Mouse (Mus musculus) kidney, adult 9 months (tissue): ENCODE measurements around the gene Ggcx.
"Not testable (repeated sequence)": the region's sequence is repeated elsewhere in the genome, so short reads cannot be mapped to it uniquely, and the experiment has no call there.

Source experiments
- DNase-seq: peaks from one replicate; pipeline ENCODE4 v3.0.0; 2022

Ggcx gene

DNA sequence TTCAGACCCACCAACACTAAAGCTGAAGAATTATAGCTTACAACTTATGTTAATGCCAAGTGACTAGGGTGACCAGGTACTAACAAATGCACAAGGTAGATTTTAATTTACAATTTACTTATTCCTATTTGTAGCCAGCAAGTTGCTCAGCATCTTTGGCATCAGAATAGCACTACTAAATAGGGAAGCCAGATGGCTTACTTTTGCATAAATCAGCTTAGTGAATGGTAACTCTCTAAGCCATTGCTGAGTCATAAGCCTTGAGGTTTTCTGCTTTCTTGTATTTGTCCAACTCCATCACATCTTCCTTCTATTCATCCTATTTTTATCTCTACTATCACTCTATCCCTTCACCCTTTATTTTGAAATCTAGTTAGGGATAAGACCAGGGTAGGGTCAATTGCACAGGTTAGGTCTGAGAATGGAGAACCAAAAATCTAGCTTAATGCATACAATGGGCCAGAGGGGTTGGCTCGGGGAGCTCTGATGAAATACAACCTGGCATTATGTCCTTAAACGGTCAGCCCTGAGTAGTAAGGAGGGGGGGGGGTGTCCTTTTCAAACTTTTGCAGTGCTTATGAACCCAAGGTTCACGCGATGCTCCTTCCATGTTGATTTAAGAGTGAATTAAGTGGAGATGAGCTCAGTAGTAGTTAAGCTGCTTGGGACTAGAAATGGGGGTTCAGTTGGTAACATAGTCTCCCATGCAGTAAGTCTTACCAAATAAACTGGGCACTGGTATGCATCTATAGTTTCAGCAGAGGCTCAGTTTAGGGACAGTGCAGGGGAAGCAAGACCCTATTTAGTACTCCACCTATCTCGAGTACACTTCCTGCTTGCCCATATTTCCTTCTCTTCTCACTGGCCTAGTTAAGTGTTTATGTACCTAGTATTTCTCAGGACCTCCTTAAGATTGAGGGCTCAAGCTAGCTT is 17.1 kb downstream of the Ggcx start:
- DNase-seq, result no peak

DNA sequence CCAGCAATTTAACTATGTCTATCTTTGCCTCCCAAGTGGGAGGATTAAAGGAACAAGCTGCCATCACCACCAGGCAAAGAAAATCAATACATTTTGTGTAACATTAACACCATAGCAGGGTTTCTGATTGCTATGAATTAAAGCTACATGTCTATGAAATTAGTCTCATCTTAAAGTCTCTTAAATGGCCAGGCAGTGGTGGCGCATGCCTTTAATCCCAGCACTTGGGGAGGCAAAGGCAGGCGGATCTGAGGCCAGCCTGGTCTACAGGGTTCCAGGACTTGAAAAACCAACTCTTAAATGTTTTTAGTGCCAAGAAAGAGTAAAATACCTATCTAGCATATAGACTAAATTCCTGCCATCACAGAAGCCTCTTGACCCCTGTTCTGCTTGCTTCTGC is 18.0 kb downstream of the Ggcx start:
- no peak for DNase-seq

DNA sequence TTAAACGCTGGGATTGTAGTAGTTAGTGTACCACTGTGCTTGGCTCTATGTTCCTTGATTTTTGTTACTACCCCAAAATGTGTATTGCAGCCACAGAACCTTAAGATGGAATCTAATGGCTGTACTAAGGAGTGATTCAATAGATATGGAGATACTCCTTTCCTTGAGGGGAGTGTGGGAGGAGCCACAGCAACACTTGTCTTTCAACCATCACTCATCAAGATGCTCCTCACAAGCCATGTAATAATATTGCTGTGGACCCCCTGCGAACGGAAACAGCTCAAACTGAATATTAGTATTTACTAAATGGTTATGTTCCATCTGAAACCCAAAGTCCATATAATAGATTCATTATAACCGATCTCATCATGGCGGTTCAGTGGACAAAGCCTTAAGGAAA is 24.1 kb downstream of the Ggcx start:
- no peak for DNase-seq

- peak; percentile 92 for DNase-seq
Observed at GRCm38 (mm10) chr6:72438862-72439354, 24.8 kb downstream of the Ggcx start.

GRCm38 (mm10) chr6:72439355-72440185 is 25.5 kb downstream of the Ggcx start, which contains the start of gene Mat2a:
Gene Mat2a, minus strand, starts transcription at chr6:72439558.
- peak; percentile 96 for DNase-seq

DNA sequence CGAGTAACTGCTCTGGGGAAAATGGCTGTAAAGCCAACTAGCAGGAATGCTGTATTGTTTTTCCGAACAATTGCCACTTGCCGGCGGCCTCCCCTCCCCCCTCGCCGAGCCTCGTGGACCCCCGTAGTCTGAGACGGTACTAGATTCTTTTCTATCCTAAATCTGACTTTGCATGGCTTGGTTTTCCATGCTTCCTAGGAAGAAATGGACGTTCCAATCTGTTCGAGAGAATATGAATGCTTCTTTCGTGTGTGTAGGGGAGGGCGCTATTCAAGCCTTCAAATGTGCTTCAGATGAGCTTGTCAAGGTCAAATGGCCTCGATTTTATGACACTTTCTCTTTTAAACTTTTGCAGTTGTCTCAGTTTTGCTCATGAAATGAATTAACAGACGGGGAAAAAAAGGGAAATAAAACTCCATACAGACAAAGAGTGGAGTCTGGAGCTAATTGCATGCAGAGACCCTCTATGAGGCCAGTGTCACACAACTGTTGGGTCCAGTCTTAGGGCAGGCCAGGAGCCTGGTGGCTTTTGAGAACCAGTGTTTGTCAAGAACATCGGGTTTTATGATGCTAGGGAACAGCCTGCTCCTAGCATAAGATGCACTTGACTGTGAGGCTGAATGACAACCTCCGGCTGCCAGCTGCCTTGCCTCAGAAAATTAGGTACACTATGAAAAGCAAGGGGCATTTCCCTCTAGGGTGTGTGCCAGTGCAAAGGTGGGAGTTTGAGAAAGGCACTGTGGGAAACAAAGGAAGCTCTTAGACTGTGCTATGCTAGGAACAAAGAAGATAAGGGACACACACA is 26.3 kb downstream of the Ggcx start:
- DNase-seq, result peak; percentile 49

- no peak for DNase-seq
Observed at GRCm38 (mm10) chr6:72442921-72443604, 29.0 kb downstream of the Ggcx start.

DNA sequence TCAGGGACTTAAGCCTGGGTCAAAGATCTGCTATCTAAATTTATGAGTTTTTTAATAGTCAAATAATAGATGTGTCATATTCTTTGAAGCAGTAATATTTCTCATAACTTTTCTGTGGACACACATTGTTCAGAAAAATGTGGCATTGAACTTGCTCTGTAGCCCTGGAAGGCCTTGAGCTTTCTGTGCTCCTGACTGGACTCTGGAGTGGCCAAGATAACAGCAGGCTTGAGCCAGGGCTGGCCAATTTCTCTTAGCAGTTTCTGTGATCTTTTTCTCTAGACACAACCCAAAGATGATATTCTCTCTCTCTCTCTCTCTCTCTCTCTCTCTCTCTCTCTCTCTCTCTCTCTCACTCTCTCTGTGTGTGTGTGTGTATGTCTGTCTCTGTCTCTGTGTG is 30.9 kb downstream of the Ggcx start:
- no peak for DNase-seq

- no peak for DNase-seq
Observed at GRCm38 (mm10) chr6:72447487-72447886, 33.4 kb downstream of the Ggcx start.

DNA sequence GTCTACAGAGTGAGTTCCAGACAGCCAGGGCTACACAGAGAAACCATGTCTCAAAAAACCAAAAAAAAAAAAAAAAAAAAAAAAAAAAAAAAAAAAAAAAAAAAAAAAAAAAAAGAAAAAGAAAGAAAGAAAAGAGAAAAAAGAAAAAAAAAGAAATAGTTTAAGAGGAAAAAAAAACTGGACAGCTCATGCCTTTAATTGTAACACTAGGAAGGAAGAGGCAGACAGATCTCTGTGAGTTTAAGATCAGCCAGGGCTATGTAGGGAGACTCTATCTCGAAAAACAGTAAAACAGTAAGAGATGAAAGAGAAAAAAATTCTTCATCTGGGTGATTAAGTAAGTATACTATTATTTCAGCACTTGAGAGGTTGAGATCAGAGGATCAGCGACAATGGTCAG is 37.7 kb downstream of the Ggcx start:
- not testable (repeated sequence) for DNase-seq

DNA sequence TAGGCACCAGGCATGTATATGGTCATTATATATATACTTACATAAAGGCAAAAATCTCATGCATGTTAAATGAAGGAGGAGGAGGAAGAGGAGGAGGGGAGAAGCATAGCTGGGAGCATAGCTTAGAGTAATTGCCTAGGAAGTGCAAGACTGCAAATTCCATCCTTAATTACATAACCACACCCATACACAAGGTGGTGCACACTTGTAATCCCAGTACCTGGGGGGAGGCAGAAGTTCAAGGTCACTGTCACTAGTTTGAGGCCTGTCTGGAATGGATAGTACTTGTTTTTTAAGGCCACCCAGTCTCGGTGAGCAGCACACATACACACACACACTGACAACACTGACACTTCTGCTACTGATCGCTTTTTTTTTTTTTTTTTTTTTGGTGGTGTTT is 38.2 kb downstream of the Ggcx start:
- DNase-seq, result no peak

- no peak for DNase-seq
Observed at GRCm38 (mm10) chr6:72453578-72453977, 39.5 kb downstream of the Ggcx start.

DNA sequence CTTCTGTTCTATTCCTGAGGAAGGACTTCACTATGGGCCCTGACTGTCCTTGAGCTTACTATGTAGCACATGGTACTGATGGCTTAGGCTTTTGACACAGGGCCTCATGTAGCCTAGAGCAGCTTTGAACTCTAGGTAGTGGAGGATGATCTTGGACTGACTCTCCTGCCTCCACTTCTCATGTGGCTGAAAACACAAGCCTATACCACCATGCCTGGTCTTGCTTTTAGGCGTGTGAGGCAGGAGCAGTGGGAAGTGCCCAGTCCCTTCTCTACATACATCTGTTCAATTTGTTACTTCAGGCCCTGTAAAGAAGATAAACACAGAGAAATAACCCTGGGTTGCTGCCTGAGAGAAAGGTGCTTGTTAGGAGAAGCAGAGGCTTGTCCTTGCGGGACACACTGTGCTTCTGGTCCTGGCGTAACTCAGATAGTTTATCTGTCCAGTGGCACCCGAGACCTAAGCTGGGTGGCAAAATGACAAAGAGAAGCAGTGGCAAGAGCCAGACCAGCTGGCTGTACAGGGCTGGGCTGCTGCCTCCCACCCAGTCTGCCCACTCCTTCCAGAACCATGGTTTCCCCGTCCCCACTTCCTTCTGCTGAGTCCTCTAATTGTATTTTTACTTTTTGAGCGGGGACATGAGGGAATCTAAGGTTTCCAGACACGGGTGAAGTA is 40.1 kb downstream of the Ggcx start:
- DNase-seq, result no peak

- no peak for DNase-seq
Observed at GRCm38 (mm10) chr6:72454833-72455373, 40.8 kb downstream of the Ggcx start.

GRCm38 (mm10) chr6:72456567-72456966 is 42.5 kb downstream of the Ggcx start:
- DNase-seq, result no peak

- DNase-seq, result no peak
Observed at GRCm38 (mm10) chr6:72458418-72458817, 44.3 kb downstream of the Ggcx start.

- no peak for DNase-seq
Observed at GRCm38 (mm10) chr6:72458921-72459320, 44.8 kb downstream of the Ggcx start.

DNA sequence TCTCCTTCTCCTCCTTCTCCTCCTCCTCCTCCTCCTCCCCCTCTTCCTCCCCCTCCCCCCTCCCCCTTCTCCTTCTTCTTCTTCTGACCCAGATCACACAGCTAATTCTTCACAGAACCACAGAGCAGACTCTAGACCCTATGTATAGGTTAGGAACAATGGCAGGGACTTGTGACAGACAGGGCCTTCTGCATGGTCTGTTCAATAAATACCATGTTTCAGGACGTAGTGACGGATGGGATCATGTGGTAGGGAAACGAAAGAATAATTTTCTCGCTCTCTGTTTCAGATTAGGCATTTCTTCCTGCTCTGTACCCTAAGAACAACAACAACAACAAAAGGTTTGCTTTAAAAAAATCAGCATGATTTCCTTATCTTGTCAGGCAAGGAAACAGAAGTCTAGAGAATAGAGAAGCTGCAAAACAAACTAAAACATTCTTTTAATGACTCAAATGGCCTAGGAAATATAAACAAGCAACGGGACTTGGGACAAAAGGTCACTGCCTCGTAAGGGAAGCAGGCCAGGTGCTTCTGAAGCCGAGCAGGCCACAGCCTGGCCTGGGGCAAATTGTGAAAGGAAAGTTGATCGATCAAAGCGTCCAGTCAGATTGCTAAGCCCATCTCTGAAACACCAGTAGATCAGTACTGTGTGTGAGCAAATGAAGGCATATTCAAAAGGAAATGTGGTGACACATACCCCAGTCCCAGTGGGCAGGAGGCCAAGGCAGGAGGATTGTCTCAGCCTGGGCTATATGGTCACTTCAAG is 46.1 kb downstream of the Ggcx start:
- DNase-seq, result peak; percentile 54

GRCm38 (mm10) chr6:72462550-72463257 is 48.6 kb downstream of the Ggcx start:
- DNase-seq, result not testable (repeated sequence)
